Comparison of ENCODE assay signal across 8 mouse cellular contexts in the genomic region with DNA sequence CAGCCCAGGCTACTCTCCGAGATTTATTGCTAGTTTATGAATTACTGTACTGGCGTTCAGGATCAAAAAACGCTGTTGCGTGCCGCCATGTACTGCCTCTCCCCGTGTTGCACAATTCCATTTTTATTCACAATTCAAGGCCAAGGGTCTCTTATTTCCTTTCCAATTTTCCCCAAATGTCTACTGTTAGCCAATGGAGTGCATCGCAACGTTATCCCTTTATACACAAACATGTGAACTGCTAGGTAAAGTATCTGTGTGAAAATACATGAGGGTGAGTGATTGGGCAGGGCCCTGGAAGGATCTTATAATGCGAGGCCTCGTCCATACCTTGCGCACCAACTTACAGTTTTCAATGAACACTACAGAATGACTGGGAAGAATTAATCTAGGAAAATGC. TPM values are rescaled to one million over a fixed set of nuclear protein-coding genes. Genes with fewer than 3 reads are reported as not detected.
DNase-seq lines count a peak whose midpoint lies in the region; ATAC-seq and TF ChIP-seq lines count a peak whose summit lies in the region.

No protein-coding gene starts in this region.

- no peaks in the 10 kb centered on the region for H3K9me3 ChIP-seq in lung, embryonic 16.5 days (ENCODE audit: control insufficient read depth, low read length)
- H3K9me3 ChIP-seq in embryonic facial prominence, embryonic 12.5 days = no peaks in the 10 kb centered on the region

- peak overlapping the region; percentile 71 for H3K4me3 ChIP-seq in lung, embryonic 16.5 days (ENCODE audit: low read length)
- peak overlapping the region; percentile 90 for H3K4me3 ChIP-seq in embryonic facial prominence, embryonic 12.5 days
- peak overlapping the region; percentile 65 for H3K4me3 ChIP-seq in myocyte

- H3K79me2 ChIP-seq in myocyte (ENCODE audit: control insufficient read depth, insufficient read depth) = peaks cover 38% of the 10 kb centered on the region

- 20% methylated on average over 11 of the region's 11 CpGs for WGBS in lung, embryonic 16.5 days
- WGBS in embryonic facial prominence, embryonic 12.5 days = 43% methylated on average over 11 of the region's 11 CpGs

- H3K36me3 ChIP-seq in lung, embryonic 16.5 days (ENCODE audit: control insufficient read depth, insufficient read depth, low read length) = peaks cover 2% of the 10 kb centered on the region; the same call in 1 of the 2 replicates
- peaks cover 27% of the 10 kb centered on the region for H3K36me3 ChIP-seq in embryonic facial prominence, embryonic 12.5 days
- peaks cover 5% of the 10 kb centered on the region for H3K36me3 ChIP-seq in myocyte (ENCODE audit: control insufficient read depth, insufficient read depth)

- H3K9ac ChIP-seq in lung, embryonic 16.5 days (ENCODE audit: low read length) = peak overlapping the region; percentile 89
- peak overlapping the region; percentile 91; the same call in 1 of the 2 replicates for H3K9ac ChIP-seq in embryonic facial prominence, embryonic 12.5 days

- peak; percentile 4; the same call in 1 of the 2 replicates for ATAC-seq in lung, embryonic 16.5 days (ENCODE audit: low read depth)
- ATAC-seq in embryonic facial prominence, embryonic 12.5 days (ENCODE audit: insufficient number of reproducible peaks, insufficient read depth, low FRiP score, low TSS enrichment) = no peak
- no peak for ATAC-seq in cerebellum, adult (ENCODE audit: insufficient number of reproducible peaks, low FRiP score, low TSS enrichment)

- peaks cover 6% of the 10 kb centered on the region for H3K4me1 ChIP-seq in lung, embryonic 16.5 days (replicated peaks; ENCODE audit: control insufficient read depth, insufficient read depth, low read length)
- H3K4me1 ChIP-seq in embryonic facial prominence, embryonic 12.5 days = peaks cover 3% of the 10 kb centered on the region; the same call in 1 of the 2 replicates

- peak overlapping the region; percentile 72; the same call in 1 of the 2 replicates for H3K27ac ChIP-seq in lung, embryonic 16.5 days (ENCODE audit: low read length)
- H3K27ac ChIP-seq in embryonic facial prominence, embryonic 12.5 days = no peak overlapping the region

- H3K27me3 ChIP-seq in lung, embryonic 16.5 days (ENCODE audit: control insufficient read depth, insufficient read depth, low read depth, low read length) = no peaks in the 10 kb centered on the region
- no peaks in the 10 kb centered on the region for H3K27me3 ChIP-seq in embryonic facial prominence, embryonic 12.5 days
- H3K27me3 ChIP-seq in myocyte (ENCODE audit: control insufficient read depth, insufficient read depth, insufficient read length) = peaks cover 6% of the 10 kb centered on the region

- DNase-seq in lung, postnatal 4 days = no peak
- DNase-seq in induced T-regulatory cell, adult 2 months (ENCODE audit: low read depth) = peak; percentile 14
- DNase-seq in left cerebral cortex, adult 11 months (ENCODE audit: low spot score) = no peak
- no peak for DNase-seq in kidney, postnatal 14 days

- peak overlapping the region; percentile 55 for H3K4me2 ChIP-seq in lung, embryonic 16.5 days (ENCODE audit: low read depth, low read length)
- H3K4me2 ChIP-seq in embryonic facial prominence, embryonic 12.5 days (replicated peaks) = peak overlapping the region; percentile 57
- peak overlapping the region; percentile 71 for H3K4me2 ChIP-seq in myocyte (ENCODE audit: low read depth)

- TF ChIP-seq POLR2A in myocyte (IDR thresholded peaks at IDR 0.05; ENCODE audit: insufficient read length, low read depth) = no peak

- H3ac ChIP-seq in myocyte (ENCODE audit: control insufficient read depth, insufficient read length) = peak overlapping the region; percentile 47

TF ChIP-seq in myocyte, 11 proteins besides CTCF, POLR2A, EP300 and RAD21:
- TF ChIP-seq CEBPB (IDR thresholded peaks at IDR 0.05; ENCODE audit: insufficient read depth, poor library complexity, severe bottlenecking) (peak; percentile 51; the same call in 1 of the 2 replicates), MYOD1 (IDR thresholded peaks at IDR 0.05; ENCODE audit: control insufficient read depth in 1 of 3, insufficient read length in 2 of 3, low read depth in 2 of 3) (no peak)

RNA-seq across cellular contexts. Expression of gene Sec61a2, which starts 0.9 kb away (rescaled TPM):
- 65.9 and 68.1 TPM in 2 replicates for polyA plus RNA-seq in lung, embryonic 16.5 days (2015; fragmentation: Nextera tagmentation; extraction: Ambion mirVana)
- 105 and 111 TPM in 2 replicates for polyA plus RNA-seq in embryonic facial prominence, embryonic 12.5 days (2016; fragmentation: Nextera tagmentation; extraction: Ambion mirVana)
- 28.2 TPM for polyA plus RNA-seq in myocyte (2012; fragmentation: generic; extraction: Trizol)

RNA-seq across cellular contexts. Expression of gene Gm13199, which starts 31.6 kb away (rescaled TPM):
- polyA plus RNA-seq in lung, embryonic 16.5 days (2015; fragmentation: Nextera tagmentation; extraction: Ambion mirVana) = 1.1 and 1.9 TPM in 2 replicates
- polyA plus RNA-seq in embryonic facial prominence, embryonic 12.5 days (2016; fragmentation: Nextera tagmentation; extraction: Ambion mirVana) = 1.7 and 2.0 TPM in 2 replicates
- 0.24 TPM for polyA plus RNA-seq in myocyte (2012; fragmentation: generic; extraction: Trizol)

RNA-seq across cellular contexts. Expression of gene Dhtkd1, which starts 48.3 kb away (rescaled TPM):
- 1.9 and 3.5 TPM in 2 replicates for polyA plus RNA-seq in lung, embryonic 16.5 days (2015; fragmentation: Nextera tagmentation; extraction: Ambion mirVana)
- polyA plus RNA-seq in embryonic facial prominence, embryonic 12.5 days (2016; fragmentation: Nextera tagmentation; extraction: Ambion mirVana) = 5.8 and 9.1 TPM in 2 replicates
- 0.12 TPM for polyA plus RNA-seq in myocyte (2012; fragmentation: generic; extraction: Trizol)

RNA-seq across cellular contexts. Expression of gene Cdc123, which starts 49.3 kb away (rescaled TPM):
- 271 and 276 TPM in 2 replicates for polyA plus RNA-seq in lung, embryonic 16.5 days (2015; fragmentation: Nextera tagmentation; extraction: Ambion mirVana)
- 328 and 358 TPM in 2 replicates for polyA plus RNA-seq in embryonic facial prominence, embryonic 12.5 days (2016; fragmentation: Nextera tagmentation; extraction: Ambion mirVana)
- polyA plus RNA-seq in myocyte (2012; fragmentation: generic; extraction: Trizol) = 102 TPM

RNA-seq across cellular contexts. Expression of gene Nudt5, which starts 49.5 kb away (rescaled TPM):
- polyA plus RNA-seq in lung, embryonic 16.5 days (2015; fragmentation: Nextera tagmentation; extraction: Ambion mirVana) = 71.7 and 76.0 TPM in 2 replicates
- 78.0 and 84.0 TPM in 2 replicates for polyA plus RNA-seq in embryonic facial prominence, embryonic 12.5 days (2016; fragmentation: Nextera tagmentation; extraction: Ambion mirVana)
- polyA plus RNA-seq in myocyte (2012; fragmentation: generic; extraction: Trizol) = 38.1 TPM
